Mouse (Mus musculus): ENCODE measurements around the gene Adprm.
"Not testable (repeated sequence)": the region's sequence is repeated elsewhere in the genome, so short reads cannot be mapped to it uniquely, and the experiment has no call there.

The Adprm gene

GRCm38 (mm10) chr11:67075036-67075435 lies 22.6 kb upstream of the Adprm start:
- no peak for DNase-seq

GRCm38 (mm10) chr11:67072615-67073130 lies 20.3 kb upstream of the Adprm start:
- no peak for DNase-seq

GRCm38 (mm10) chr11:67067741-67068140 lies 15.3 kb upstream of the Adprm start:
- no peak for DNase-seq

- DNase-seq, result no peak
These were observed 10.3 kb upstream of the Adprm start for GRCm38 (mm10) chr11:67062726-67063125.

GRCm38 (mm10) chr11:67061311-67061710 lies 8.9 kb upstream of the Adprm start:
- no peak for DNase-seq

- DNase-seq, result no peak
These were observed 2.5 kb upstream of the Adprm start for GRCm38 (mm10) chr11:67054754-67055365.

GRCm38 (mm10) chr11:67051676-67052320 lies 596 bp downstream of the Adprm start:
- DNase-seq, result no peak

- DNase-seq, result no peak
These were observed 3.1 kb downstream of the Adprm start for GRCm38 (mm10) chr11:67049256-67049655.

GRCm38 (mm10) chr11:67048496-67048895 lies 3.9 kb downstream of the Adprm start:
- no peak for DNase-seq

GRCm38 (mm10) chr11:67047199-67047598 lies 5.2 kb downstream of the Adprm start:
- no peak for DNase-seq

- DNase-seq, result no peak
These were observed 7.4 kb downstream of the Adprm start for GRCm38 (mm10) chr11:67044959-67045358.

- DNase-seq, result no peak
These were observed 9.4 kb downstream of the Adprm start for GRCm38 (mm10) chr11:67043007-67043406.

- no peak for DNase-seq
These were observed 11.9 kb downstream of the Adprm start for GRCm38 (mm10) chr11:67040483-67040882.

- no peak for DNase-seq
These were observed 12.6 kb downstream of the Adprm start for GRCm38 (mm10) chr11:67039799-67040198.

- DNase-seq, result no peak
These were observed 15.5 kb downstream of the Adprm start for GRCm38 (mm10) chr11:67036892-67037291.

- DNase-seq, result no peak
These were observed 16.2 kb downstream of the Adprm start for GRCm38 (mm10) chr11:67036229-67036628.

- no peak for DNase-seq
These were observed 17.5 kb downstream of the Adprm start for GRCm38 (mm10) chr11:67034775-67035485.

- no peak for DNase-seq
These were observed 20.8 kb downstream of the Adprm start for GRCm38 (mm10) chr11:67031603-67031915.

- no peak for DNase-seq
These were observed 21.3 kb downstream of the Adprm start for GRCm38 (mm10) chr11:67030904-67031602.

GRCm38 (mm10) chr11:67024867-67025477 lies 27.4 kb downstream of the Adprm start, which contains the start of gene Tmem220:
TSS of gene Tmem220 (plus strand) at chr11:67025154.
- peak; percentile 89 for DNase-seq

- no peak for DNase-seq
These were observed 28.5 kb downstream of the Adprm start for GRCm38 (mm10) chr11:67023802-67024340.

GRCm38 (mm10) chr11:67023191-67023590 lies 29.2 kb downstream of the Adprm start:
- not testable (repeated sequence) for DNase-seq
